In the genomic region with DNA sequence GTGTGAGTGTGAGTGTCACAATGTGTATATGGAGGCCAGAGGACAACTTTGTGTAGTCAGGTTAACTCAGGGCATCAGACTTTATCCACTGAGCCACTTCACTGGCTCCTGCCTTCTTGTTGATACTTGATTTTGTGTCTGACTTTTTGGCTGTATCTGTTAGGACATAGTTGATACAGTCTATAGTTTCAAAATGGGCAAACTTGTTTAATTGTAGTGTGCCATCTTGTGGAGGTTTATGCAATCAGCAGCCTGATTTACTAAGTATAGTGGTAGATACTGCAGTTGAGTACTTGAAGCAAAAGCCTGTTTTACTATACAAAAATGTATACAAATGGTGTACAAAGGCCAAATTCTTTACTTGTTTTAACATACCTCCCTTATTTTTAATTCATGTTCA, we compare ENCODE assay signal across 9 mouse cellular contexts. TPM values are rescaled to one million over a fixed set of nuclear protein-coding genes. Genes with fewer than 3 reads are reported as not detected.
DNase-seq lines count a peak whose midpoint lies in the region; ATAC-seq and TF ChIP-seq lines count a peak whose summit lies in the region.
"Had no signal": no experiment of that assay in that cellular context is flagged by ENCODE, and none has a peak within 500 bp of the region (broad histone marks: within the 10 kb centered on the region; RNA-seq: fewer than 3 reads in every experiment).

No protein-coding gene starts in this region.

- no peak overlapping the region for H3K27ac ChIP-seq in forebrain, embryonic 16.5 days (ENCODE audit: low read length)
- no peak overlapping the region for H3K27ac ChIP-seq in forebrain, embryonic 12.5 days
- H3K27ac ChIP-seq in liver, embryonic 14.5 days, result no peak overlapping the region
- no peak overlapping the region for H3K27ac ChIP-seq in liver, embryonic 11.5 days (ENCODE audit: low read depth, low read length)
- H3K27ac ChIP-seq in forebrain, embryonic 11.5 days (ENCODE audit: low read depth, low read length), result no peak overlapping the region

- no peak overlapping the region for H3K9ac ChIP-seq in forebrain, embryonic 16.5 days (replicated peaks; ENCODE audit: low read depth, low read length)
- H3K9ac ChIP-seq in forebrain, embryonic 12.5 days, result no peak overlapping the region
- no peak overlapping the region for H3K9ac ChIP-seq in liver, embryonic 14.5 days (replicated peaks)
- no peak overlapping the region for H3K9ac ChIP-seq in liver, embryonic 11.5 days (ENCODE audit: low read depth, low read length)
- H3K9ac ChIP-seq in forebrain, embryonic 11.5 days (ENCODE audit: low read length), result no peak overlapping the region

- no peak for DNase-seq in liver, embryonic 14.5 days (ENCODE audit: low read depth in 3 of 3, low spot score in 3 of 3)
- DNase-seq in liver, embryonic 11.5 days (ENCODE audit: low spot score), result no peak
- DNase-seq in MN1 (ENCODE audit: low spot score), result peak; percentile 39
- DNase-seq in retina, adult 2 months (ENCODE audit: low read depth, low spot score), result peak; percentile 8
- DNase-seq in forebrain, embryonic 11.5 days (ENCODE audit: low spot score), result no peak

- H3K4me2 ChIP-seq in forebrain, embryonic 16.5 days (ENCODE audit: low read length), result no peak overlapping the region
- no peak overlapping the region for H3K4me2 ChIP-seq in forebrain, embryonic 12.5 days
- H3K4me2 ChIP-seq in liver, embryonic 14.5 days (ENCODE audit: low read depth), result no peak overlapping the region
- no peak overlapping the region for H3K4me2 ChIP-seq in liver, embryonic 11.5 days
- H3K4me2 ChIP-seq in forebrain, embryonic 11.5 days (ENCODE audit: low read depth, low read length, severe bottlenecking), result no peak overlapping the region

- H3K4me1 ChIP-seq in forebrain, embryonic 16.5 days (replicated peaks; ENCODE audit: control insufficient read depth, insufficient read depth, low read length), result no peaks in the 10 kb centered on the region
- H3K4me1 ChIP-seq in forebrain, embryonic 12.5 days, result no peaks in the 10 kb centered on the region
- no peaks in the 10 kb centered on the region for H3K4me1 ChIP-seq in liver, embryonic 14.5 days (replicated peaks; ENCODE audit: control insufficient read depth in 2 of 2, insufficient read depth in 2 of 2, low read length in 1 of 2)
- H3K4me1 ChIP-seq in liver, embryonic 11.5 days (replicated peaks; ENCODE audit: control insufficient read depth, insufficient read depth, low read length), result no peaks in the 10 kb centered on the region
- no peaks in the 10 kb centered on the region for H3K4me1 ChIP-seq in forebrain, embryonic 11.5 days (replicated peaks; ENCODE audit: control insufficient read depth, insufficient read depth, low read length)
- H3K4me1 ChIP-seq: megakaryocyte, embryonic 14.5 days had no signal

- peak; percentile 57 for TF ChIP-seq CTCF in liver, embryonic 14.5 days (IDR thresholded peaks at IDR 0.05; ENCODE audit: low read depth)

- H3K4me3 ChIP-seq in forebrain, embryonic 16.5 days (replicated peaks; ENCODE audit: low read length), result no peak overlapping the region
- no peak overlapping the region for H3K4me3 ChIP-seq in forebrain, embryonic 12.5 days (replicated peaks)
- no peak overlapping the region for H3K4me3 ChIP-seq in liver, embryonic 14.5 days (ENCODE audit: insufficient read depth in 1 of 2, low read depth in 2 of 2, low read length in 2 of 2)
- no peak overlapping the region for H3K4me3 ChIP-seq in liver, embryonic 11.5 days (ENCODE audit: low read depth, low read length)
- no peak overlapping the region for H3K4me3 ChIP-seq in forebrain, embryonic 11.5 days (ENCODE audit: low read depth, low read length)
- H3K4me3 ChIP-seq: megakaryocyte, embryonic 14.5 days had no signal

- H3K27me3 ChIP-seq in forebrain, embryonic 16.5 days (replicated peaks; ENCODE audit: control insufficient read depth, insufficient read depth, low read length), result no peaks in the 10 kb centered on the region
- no peaks in the 10 kb centered on the region for H3K27me3 ChIP-seq in forebrain, embryonic 12.5 days
- no peaks in the 10 kb centered on the region for H3K27me3 ChIP-seq in liver, embryonic 14.5 days (ENCODE audit: control insufficient read depth, insufficient read depth, low read length)
- H3K27me3 ChIP-seq in liver, embryonic 11.5 days (replicated peaks; ENCODE audit: control insufficient read depth, insufficient read depth, low read length), result no peaks in the 10 kb centered on the region
- no peaks in the 10 kb centered on the region for H3K27me3 ChIP-seq in forebrain, embryonic 11.5 days (ENCODE audit: control insufficient read depth, insufficient read depth, low read length)
- H3K27me3 ChIP-seq: megakaryocyte, embryonic 14.5 days had no signal

- peaks cover 7% of the 10 kb centered on the region for H3K36me3 ChIP-seq in forebrain, embryonic 16.5 days (ENCODE audit: control insufficient read depth, insufficient read depth)
- H3K36me3 ChIP-seq in forebrain, embryonic 12.5 days (replicated peaks), result peaks cover 10% of the 10 kb centered on the region
- peaks cover 10% of the 10 kb centered on the region for H3K36me3 ChIP-seq in liver, embryonic 14.5 days (replicated peaks; ENCODE audit: control insufficient read depth, insufficient read depth, low read depth)
- 0 out of 2 replicates have a peak, but pooled peaks cover 3% of the 10 kb centered on the region for H3K36me3 ChIP-seq in liver, embryonic 11.5 days (ENCODE audit: control insufficient read depth, insufficient read depth, low read length)
- H3K36me3 ChIP-seq in forebrain, embryonic 11.5 days (ENCODE audit: control insufficient read depth, insufficient read depth, low read length), result no peaks in the 10 kb centered on the region

- TF ChIP-seq EP300 in liver, embryonic 14.5 days (IDR thresholded peaks at IDR 0.05; ENCODE audit: low read depth), result no peak

- peak; percentile 55; the same call in 1 of the 2 replicates for ATAC-seq in forebrain, embryonic 16.5 days
- ATAC-seq in forebrain, embryonic 12.5 days (ENCODE audit: low FRiP score), result no peak
- ATAC-seq in liver, embryonic 14.5 days (ENCODE audit: insufficient read depth), result no peak
- ATAC-seq in liver, embryonic 11.5 days (replicated peaks; ENCODE audit: low FRiP score), result no peak
- ATAC-seq in hematopoietic stem cell, adult 5-6 weeks (replicated peaks in 1 of 2; ENCODE audit: insufficient read depth in 1 of 2, low FRiP score in 2 of 2, low TSS enrichment in 1 of 2, low read depth in 1 of 2, poor library complexity in 2 of 2, severe bottlenecking in 2 of 2), result peak; percentile 56 to 69
- no peak for ATAC-seq in forebrain, embryonic 11.5 days (replicated peaks; ENCODE audit: low FRiP score)

- H3K9me3 ChIP-seq in forebrain, embryonic 16.5 days (ENCODE audit: control insufficient read depth, low read length), result no peaks in the 10 kb centered on the region
- H3K9me3 ChIP-seq in forebrain, embryonic 12.5 days, result no peaks in the 10 kb centered on the region
- H3K9me3 ChIP-seq in liver, embryonic 14.5 days (ENCODE audit: control insufficient read depth, low read length), result no peaks in the 10 kb centered on the region
- no peaks in the 10 kb centered on the region for H3K9me3 ChIP-seq in liver, embryonic 11.5 days (ENCODE audit: control insufficient read depth, low read length)
- no peaks in the 10 kb centered on the region for H3K9me3 ChIP-seq in forebrain, embryonic 11.5 days (ENCODE audit: control insufficient read depth, low read length)
- H3K9me3 ChIP-seq: megakaryocyte, embryonic 14.5 days had no signal

RNA-seq across cellular contexts. Expression of a gene that starts 55.2 kb away (rescaled TPM):
- polyA plus RNA-seq in forebrain, embryonic 16.5 days (2015; fragmentation: Nextera tagmentation; extraction: Ambion mirVana), result 159 and 177 TPM in 2 replicates
- 187 and 208 TPM in 2 replicates for polyA plus RNA-seq in forebrain, embryonic 12.5 days (2016; fragmentation: Nextera tagmentation; extraction: Ambion mirVana)
- 21.3 and 39.4 TPM in 2 replicates for polyA plus RNA-seq in liver, embryonic 14.5 days (2012; rRNA removed)
- polyA plus RNA-seq in liver, embryonic 14.5 days (2014; fragmentation: Nextera tagmentation; extraction: Ambion mirVana), result 133 and 138 TPM in 2 replicates
- polyA plus RNA-seq in liver, embryonic 11.5 days (2014; fragmentation: Nextera tagmentation; extraction: Ambion mirVana), result 196 and 222 TPM in 2 replicates
- 169 and 203 TPM in 2 replicates for total RNA-seq in hematopoietic stem cell, adult 5-6 weeks (2017)
- 208 and 221 TPM in 2 replicates for polyA plus RNA-seq in forebrain, embryonic 11.5 days (2014; fragmentation: Nextera tagmentation; extraction: Ambion mirVana)

Comparison
In these comparisons a context has a peak if more than half of its experiments do, and no peak if none do; other contexts are left out.
1. ATAC-seq: peak in forebrain, embryonic 16.5 days (single experiment) and hematopoietic stem cell, adult 5-6 weeks (2 of 2); none in forebrain, embryonic 12.5 days (single experiment), liver, embryonic 14.5 days (single experiment), liver, embryonic 11.5 days (single experiment) and forebrain, embryonic 11.5 days (single experiment).
2. DNase-seq: peak in MN1 (single experiment) and retina, adult 2 months (single experiment); none in liver, embryonic 14.5 days (0 of 3), liver, embryonic 11.5 days (single experiment) and forebrain, embryonic 11.5 days (single experiment).